Mouse (Mus musculus): Measurements from ENCODE around the gene Chd9. TPM values are rescaled to one million over a fixed set of nuclear protein-coding genes. Genes with fewer than 3 reads are reported as not detected.

Gene Chd9
- polyA plus RNA-seq, 1 experiment from 2014 or later, result 95.6 TPM

- no peaks in the 10 kb centered on the region for H3K4me1 ChIP-seq (ENCODE audit: control insufficient read depth, insufficient read depth, low read length)
- H3K9me3 ChIP-seq (replicated peaks; ENCODE audit: control insufficient read depth, low read length), result no peaks in the 10 kb centered on the region
- H3K4me2 ChIP-seq (ENCODE audit: low read length), result no peak overlapping the region
- H3K36me3 ChIP-seq (ENCODE audit: control insufficient read depth, insufficient read depth, low read length), result peaks cover 79% of the 10 kb centered on the region
- no peaks in the 10 kb centered on the region for H3K27me3 ChIP-seq (replicated peaks; ENCODE audit: control insufficient read depth, insufficient read depth, low read length)
- H3K9ac ChIP-seq (ENCODE audit: low read length), result no peak overlapping the region
- ATAC-seq, result no peak
- no peak for DNase-seq (ENCODE audit: low spot score)
- WGBS, result 96% methylated on average over 3 of the region's 3 CpGs
- H3K4me3 ChIP-seq (ENCODE audit: low read depth, low read length), result no peak overlapping the region
- no peak overlapping the region for H3K27ac ChIP-seq (ENCODE audit: low read depth, low read length)
These were observed 153.9 kb downstream of the Chd9 start for GRCm38 (mm10) chr8:90982087-90982486.

DNA sequence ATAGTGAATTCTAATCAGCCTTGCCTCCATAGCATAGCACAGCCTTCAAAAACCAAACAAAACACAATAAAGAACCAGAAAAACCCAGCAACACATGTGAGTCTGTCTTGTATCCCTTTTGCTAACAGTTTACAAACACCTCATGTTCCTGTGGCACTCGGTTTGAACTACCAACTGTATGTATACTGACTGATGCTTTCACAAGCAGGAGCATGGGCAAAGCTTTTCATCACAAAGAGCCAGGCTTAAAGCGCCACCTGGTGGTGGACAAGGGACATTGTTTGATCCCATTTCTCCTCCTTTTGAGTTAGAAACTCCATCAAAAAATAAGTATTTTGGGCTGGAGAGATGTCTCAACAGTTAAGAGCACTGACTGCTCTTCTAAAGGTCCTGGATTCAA lies 191.6 kb downstream of the Chd9 start:
- Histone ChIP-seq H3K36me3 (ENCODE audit: control insufficient read depth, insufficient read depth, low read length) (peaks cover 85% of the 10 kb centered on the region), H3K9ac (ENCODE audit: low read length) (no peak overlapping the region), H3K4me2 (ENCODE audit: low read length) (no peak overlapping the region), H3K4me1 (ENCODE audit: control insufficient read depth, insufficient read depth, low read length) (no peaks in the 10 kb centered on the region), H3K4me3 (ENCODE audit: low read depth, low read length) (no peak overlapping the region), H3K27me3 (replicated peaks; ENCODE audit: control insufficient read depth, insufficient read depth, low read length) (no peaks in the 10 kb centered on the region), H3K9me3 (replicated peaks; ENCODE audit: control insufficient read depth, low read length) (no peaks in the 10 kb centered on the region), H3K27ac (ENCODE audit: low read depth, low read length) (no peak overlapping the region)
- WGBS, result 3% methylated on average over 2 of the region's 2 CpGs
- ATAC-seq (peak; percentile 63; the same call in 1 of the 2 replicates), DNase-seq (ENCODE audit: low spot score) (peak; percentile 90)

GRCm38 (mm10) chr8:91034417-91034816 lies 206.3 kb downstream of the Chd9 start:
- WGBS, result 86% methylated on average over 6 of the region's 6 CpGs
- Histone ChIP-seq H3K27ac (ENCODE audit: low read depth, low read length) (no peak overlapping the region), H3K9me3 (replicated peaks; ENCODE audit: control insufficient read depth, low read length) (no peaks in the 10 kb centered on the region), H3K4me2 (ENCODE audit: low read length) (no peak overlapping the region), H3K4me3 (ENCODE audit: low read depth, low read length) (no peak overlapping the region), H3K9ac (ENCODE audit: low read length) (no peak overlapping the region), H3K36me3 (ENCODE audit: control insufficient read depth, insufficient read depth, low read length) (peaks cover 90% of the 10 kb centered on the region), H3K27me3 (replicated peaks; ENCODE audit: control insufficient read depth, insufficient read depth, low read length) (no peaks in the 10 kb centered on the region), H3K4me1 (ENCODE audit: control insufficient read depth, insufficient read depth, low read length) (no peaks in the 10 kb centered on the region)
- no peak for ATAC-seq
- DNase-seq (ENCODE audit: low spot score), result no peak

DNA sequence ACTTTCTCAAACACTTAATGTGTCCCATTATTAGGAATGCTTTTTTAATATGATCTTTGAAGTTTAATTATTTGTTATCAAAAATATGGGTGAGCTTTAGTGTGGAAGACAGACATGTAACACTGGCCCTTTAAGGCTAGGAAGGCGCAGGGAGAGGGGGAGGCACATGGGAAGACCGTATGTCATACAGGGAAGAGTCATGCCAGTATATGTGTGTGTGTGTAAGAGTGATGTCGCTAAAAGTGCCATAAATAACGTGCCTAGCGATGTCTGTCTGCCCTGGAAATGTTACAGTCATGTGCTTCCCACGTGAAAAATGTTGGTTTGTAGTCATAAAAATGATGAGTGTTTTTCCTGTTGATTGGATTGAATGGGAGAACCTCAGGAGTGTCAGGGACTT lies 208.8 kb downstream of the Chd9 start:
- Histone ChIP-seq H3K9ac (ENCODE audit: low read length) (no peak overlapping the region), H3K4me3 (ENCODE audit: low read depth, low read length) (no peak overlapping the region), H3K27ac (ENCODE audit: low read depth, low read length) (no peak overlapping the region), H3K27me3 (replicated peaks; ENCODE audit: control insufficient read depth, insufficient read depth, low read length) (no peaks in the 10 kb centered on the region), H3K4me2 (ENCODE audit: low read length) (no peak overlapping the region), H3K4me1 (ENCODE audit: control insufficient read depth, insufficient read depth, low read length) (no peaks in the 10 kb centered on the region), H3K36me3 (ENCODE audit: control insufficient read depth, insufficient read depth, low read length) (peaks cover 93% of the 10 kb centered on the region), H3K9me3 (replicated peaks; ENCODE audit: control insufficient read depth, low read length) (no peaks in the 10 kb centered on the region)
- 88% methylated on average over 6 of the region's 6 CpGs for WGBS
- DNase-seq (ENCODE audit: low spot score), result no peak
- ATAC-seq, result no peak

DNA sequence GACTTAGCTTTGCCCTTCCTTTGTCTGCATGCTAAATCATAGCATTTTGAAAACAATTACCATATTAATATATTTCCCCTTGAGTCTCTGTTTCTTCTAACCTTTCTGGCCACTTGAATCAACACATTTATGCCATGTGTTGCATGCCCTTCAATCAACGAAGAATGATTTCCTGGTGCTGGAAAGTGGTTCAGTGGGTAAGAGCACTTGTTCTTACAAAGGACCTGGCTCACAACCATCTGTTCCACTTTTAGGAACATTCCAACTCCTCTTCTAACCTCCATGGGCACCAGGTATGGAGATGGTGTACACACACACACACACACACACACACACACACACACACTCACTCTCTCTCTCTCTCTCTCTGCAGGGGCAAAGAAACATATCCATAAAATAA lies 210.5 kb downstream of the Chd9 start:
- H3K27me3 ChIP-seq (replicated peaks; ENCODE audit: control insufficient read depth, insufficient read depth, low read length), result no peaks in the 10 kb centered on the region
- H3K4me2 ChIP-seq (ENCODE audit: low read length), result no peak overlapping the region
- peaks cover 95% of the 10 kb centered on the region for H3K36me3 ChIP-seq (ENCODE audit: control insufficient read depth, insufficient read depth, low read length)
- WGBS, result 91% methylated on average over 1 of the region's 1 CpGs
- H3K9me3 ChIP-seq (replicated peaks; ENCODE audit: control insufficient read depth, low read length), result no peaks in the 10 kb centered on the region
- DNase-seq (ENCODE audit: low spot score), result no peak
- no peak for ATAC-seq
- H3K9ac ChIP-seq (ENCODE audit: low read length), result no peak overlapping the region
- no peak overlapping the region for H3K27ac ChIP-seq (ENCODE audit: low read depth, low read length)
- H3K4me3 ChIP-seq (ENCODE audit: low read depth, low read length), result no peak overlapping the region
- H3K4me1 ChIP-seq (ENCODE audit: control insufficient read depth, insufficient read depth, low read length), result no peaks in the 10 kb centered on the region

GRCm38 (mm10) chr8:91046370-91046769 lies 218.2 kb downstream of the Chd9 start:
- DNase-seq (ENCODE audit: low spot score), result no peak
- 95% methylated on average over 4 of the region's 4 CpGs for WGBS
- H3K9ac ChIP-seq (ENCODE audit: low read length), result no peak overlapping the region
- no peak overlapping the region for H3K4me3 ChIP-seq (ENCODE audit: low read depth, low read length)
- no peaks in the 10 kb centered on the region for H3K27me3 ChIP-seq (replicated peaks; ENCODE audit: control insufficient read depth, insufficient read depth, low read length)
- no peaks in the 10 kb centered on the region for H3K4me1 ChIP-seq (ENCODE audit: control insufficient read depth, insufficient read depth, low read length)
- peaks cover 81% of the 10 kb centered on the region for H3K36me3 ChIP-seq (ENCODE audit: control insufficient read depth, insufficient read depth, low read length)
- H3K9me3 ChIP-seq (replicated peaks; ENCODE audit: control insufficient read depth, low read length), result no peaks in the 10 kb centered on the region
- ATAC-seq, result no peak
- H3K4me2 ChIP-seq (ENCODE audit: low read length), result no peak overlapping the region
- H3K27ac ChIP-seq (ENCODE audit: low read depth, low read length), result no peak overlapping the region

DNA sequence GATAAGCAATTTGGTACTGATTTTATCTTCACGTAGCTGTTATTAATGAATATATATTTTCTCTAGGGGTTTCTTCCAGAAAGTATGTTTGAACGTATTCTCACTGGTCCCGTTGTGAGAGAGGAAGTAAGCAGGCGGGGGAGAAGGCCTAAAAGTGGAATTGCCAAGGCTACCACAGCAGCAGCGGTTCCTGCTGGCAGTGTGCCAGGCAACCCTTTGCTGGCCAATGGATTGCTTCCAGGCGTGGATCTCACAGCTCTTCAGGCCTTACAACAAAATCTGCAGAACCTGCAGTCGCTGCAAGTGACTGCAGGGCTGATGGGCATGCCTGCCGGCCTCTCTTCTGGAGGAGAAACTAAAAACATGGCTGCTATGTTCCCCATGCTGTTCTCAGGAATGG lies 222.9 kb downstream of the Chd9 start:
- Histone ChIP-seq H3K9ac (ENCODE audit: low read length) (no peak overlapping the region), H3K4me2 (ENCODE audit: low read length) (no peak overlapping the region), H3K27me3 (replicated peaks; ENCODE audit: control insufficient read depth, insufficient read depth, low read length) (no peaks in the 10 kb centered on the region), H3K27ac (ENCODE audit: low read depth, low read length) (no peak overlapping the region), H3K36me3 (ENCODE audit: control insufficient read depth, insufficient read depth, low read length) (peaks cover 69% of the 10 kb centered on the region), H3K4me3 (ENCODE audit: low read depth, low read length) (no peak overlapping the region), H3K4me1 (ENCODE audit: control insufficient read depth, insufficient read depth, low read length) (no peaks in the 10 kb centered on the region), H3K9me3 (replicated peaks; ENCODE audit: control insufficient read depth, low read length) (no peaks in the 10 kb centered on the region)
- peak; percentile 86 for DNase-seq (ENCODE audit: low spot score)
- 31% methylated on average over 8 of the region's 8 CpGs for WGBS
- ATAC-seq, result peak; percentile 48; the same call in 1 of the 2 replicates

- 97% methylated on average over 4 of the region's 4 CpGs for WGBS
- H3K9ac ChIP-seq (ENCODE audit: low read length), result no peak overlapping the region
- no peak overlapping the region for H3K4me3 ChIP-seq (ENCODE audit: low read depth, low read length)
- no peaks in the 10 kb centered on the region for H3K9me3 ChIP-seq (replicated peaks; ENCODE audit: control insufficient read depth, low read length)
- peaks cover 49% of the 10 kb centered on the region for H3K36me3 ChIP-seq (ENCODE audit: control insufficient read depth, insufficient read depth, low read length)
- H3K27ac ChIP-seq (ENCODE audit: low read depth, low read length), result no peak overlapping the region
- DNase-seq (ENCODE audit: low spot score) (no peak), ATAC-seq (no peak)
- H3K27me3 ChIP-seq (replicated peaks; ENCODE audit: control insufficient read depth, insufficient read depth, low read length), result no peaks in the 10 kb centered on the region
- H3K4me1 ChIP-seq (ENCODE audit: control insufficient read depth, insufficient read depth, low read length), result no peaks in the 10 kb centered on the region
- no peak overlapping the region for H3K4me2 ChIP-seq (ENCODE audit: low read length)
These were observed 226.3 kb downstream of the Chd9 start for GRCm38 (mm10) chr8:91054418-91054817.

- Histone ChIP-seq H3K4me2 (ENCODE audit: low read length) (no peak overlapping the region), H3K9me3 (replicated peaks; ENCODE audit: control insufficient read depth, low read length) (no peaks in the 10 kb centered on the region), H3K9ac (ENCODE audit: low read length) (no peak overlapping the region), H3K36me3 (ENCODE audit: control insufficient read depth, insufficient read depth, low read length) (peaks cover 29% of the 10 kb centered on the region), H3K27ac (ENCODE audit: low read depth, low read length) (no peak overlapping the region), H3K27me3 (replicated peaks; ENCODE audit: control insufficient read depth, insufficient read depth, low read length) (no peaks in the 10 kb centered on the region), H3K4me1 (ENCODE audit: control insufficient read depth, insufficient read depth, low read length) (no peaks in the 10 kb centered on the region), H3K4me3 (ENCODE audit: low read depth, low read length) (no peak overlapping the region)
- DNase-seq (ENCODE audit: low spot score), result no peak
- ATAC-seq, result no peak
- WGBS, result 26% methylated on average over 3 of the region's 3 CpGs
These were observed 228.7 kb downstream of the Chd9 start for GRCm38 (mm10) chr8:91056848-91057247.
